Mouse (Mus musculus) c-Kit-positive CD71-positive TER-119-positive erythroid progenitor cells, embryonic 14.5 days (primary cell): ENCODE measurements around the gene Mrpl34.

Source experiments
- DNase-seq: peaks from one replicate; pipeline ENCODE4 v3.0.0-alpha.2; 2013; ENCODE audit warnings: low spot score

The Mrpl34 gene

GRCm38 (mm10) chr8:71496481-71496880 is 31.7 kb downstream of the Mrpl34 start:
- DNase-seq, result no peak

DNA sequence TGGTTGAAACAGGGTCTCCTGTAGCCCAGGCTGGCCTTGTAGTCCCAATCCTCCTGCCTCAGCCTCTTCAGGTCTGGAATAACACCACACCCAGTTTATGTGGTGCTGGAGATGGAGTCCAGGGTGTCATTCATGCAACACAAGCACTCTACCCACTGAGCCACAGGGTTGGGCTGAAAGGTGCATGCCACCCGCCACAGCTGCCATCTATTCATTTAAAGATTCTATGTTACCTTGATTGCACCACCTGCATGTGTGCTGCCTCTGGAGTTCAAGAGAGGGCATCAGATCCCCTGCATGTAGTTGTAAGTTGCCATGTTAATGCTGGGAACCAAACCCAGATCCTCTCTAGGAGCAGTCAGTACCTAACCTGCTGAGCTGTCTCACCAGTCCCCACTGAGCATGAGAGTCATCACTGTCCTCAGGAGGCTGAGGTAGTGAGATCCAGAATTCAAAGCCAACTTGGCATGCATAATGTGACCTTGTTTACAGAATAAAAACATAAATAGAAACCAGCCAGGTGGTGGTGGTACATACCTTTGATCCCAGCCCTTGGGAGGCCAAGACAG is 32.4 kb downstream of the Mrpl34 start:
- no peak for DNase-seq

DNA sequence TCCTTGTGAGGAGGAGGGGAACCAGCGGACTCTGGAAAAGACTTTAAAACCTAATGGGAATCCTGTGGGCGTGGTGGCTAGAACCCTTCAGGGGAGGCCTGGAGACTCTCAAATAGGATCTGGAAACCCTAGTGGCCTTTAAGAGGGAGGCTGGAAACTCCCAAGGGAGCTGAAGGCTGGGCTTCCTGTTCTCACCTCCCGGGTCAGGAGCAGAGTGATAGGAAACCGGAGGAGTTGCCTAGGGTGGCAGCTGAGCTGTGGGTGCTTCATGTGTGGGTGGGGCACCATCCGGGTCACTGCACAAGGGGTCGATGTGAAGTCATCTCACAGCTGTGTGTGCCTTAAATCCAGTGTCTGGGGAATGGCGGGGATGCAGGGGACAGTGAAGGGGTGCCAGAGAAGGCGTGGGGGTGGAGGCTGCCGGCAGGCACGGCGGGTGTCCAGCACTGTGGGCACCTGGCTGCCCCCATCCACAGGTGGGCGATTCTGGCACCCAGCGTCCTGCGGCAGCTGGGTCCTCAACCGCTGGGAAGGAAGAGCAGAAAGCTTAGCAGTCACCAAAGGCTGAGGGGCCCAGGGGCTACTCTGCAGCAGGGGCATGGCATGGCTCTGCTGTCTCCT is 33.2 kb downstream of the Mrpl34 start:
- no peak for DNase-seq

GRCm38 (mm10) chr8:71498816-71499690 is 34.3 kb downstream of the Mrpl34 start:
- no peak for DNase-seq

GRCm38 (mm10) chr8:71504349-71504748 is 39.6 kb downstream of the Mrpl34 start:
- DNase-seq, result no peak

DNA sequence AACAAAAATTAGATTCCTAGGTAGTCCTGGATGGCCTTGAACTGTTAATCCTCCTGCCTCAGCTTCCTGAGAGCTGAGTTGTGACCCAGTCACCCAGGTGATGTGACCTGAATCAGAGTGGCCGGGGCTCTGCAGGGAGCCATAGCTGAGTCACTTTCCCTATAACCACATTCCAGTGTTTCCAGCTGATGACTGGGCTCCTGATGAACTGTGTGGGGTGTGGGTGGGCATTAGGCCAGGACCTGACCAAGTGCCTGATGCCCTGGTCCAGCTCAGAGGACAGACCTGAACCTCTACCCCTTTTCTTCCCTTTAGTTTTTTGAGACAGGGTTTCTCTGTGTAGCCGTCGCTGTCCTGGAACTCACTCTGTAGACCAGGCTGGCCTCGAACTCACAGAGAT is 40.6 kb downstream of the Mrpl34 start:
- DNase-seq, result no peak

DNA sequence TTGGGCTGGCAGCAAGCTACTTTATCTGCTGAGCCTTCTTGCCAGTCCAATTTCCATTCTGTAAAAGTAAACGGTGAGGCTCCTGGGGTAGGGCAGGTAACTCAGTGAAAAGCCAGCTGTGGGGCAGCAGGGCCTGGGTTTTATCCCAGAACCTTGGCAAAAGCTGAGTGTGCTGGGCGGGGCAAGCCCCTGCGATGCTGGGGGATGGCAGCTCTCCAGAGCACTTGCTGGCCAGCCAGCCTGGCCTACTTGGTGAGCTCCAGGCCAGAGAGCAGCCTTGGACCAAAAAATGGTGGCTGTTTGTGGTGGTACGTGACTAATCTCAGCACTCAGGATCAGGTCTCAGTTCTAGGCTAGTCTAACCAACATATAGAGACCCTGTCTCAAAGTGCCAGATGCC is 41.2 kb downstream of the Mrpl34 start:
- DNase-seq, result no peak

DNA sequence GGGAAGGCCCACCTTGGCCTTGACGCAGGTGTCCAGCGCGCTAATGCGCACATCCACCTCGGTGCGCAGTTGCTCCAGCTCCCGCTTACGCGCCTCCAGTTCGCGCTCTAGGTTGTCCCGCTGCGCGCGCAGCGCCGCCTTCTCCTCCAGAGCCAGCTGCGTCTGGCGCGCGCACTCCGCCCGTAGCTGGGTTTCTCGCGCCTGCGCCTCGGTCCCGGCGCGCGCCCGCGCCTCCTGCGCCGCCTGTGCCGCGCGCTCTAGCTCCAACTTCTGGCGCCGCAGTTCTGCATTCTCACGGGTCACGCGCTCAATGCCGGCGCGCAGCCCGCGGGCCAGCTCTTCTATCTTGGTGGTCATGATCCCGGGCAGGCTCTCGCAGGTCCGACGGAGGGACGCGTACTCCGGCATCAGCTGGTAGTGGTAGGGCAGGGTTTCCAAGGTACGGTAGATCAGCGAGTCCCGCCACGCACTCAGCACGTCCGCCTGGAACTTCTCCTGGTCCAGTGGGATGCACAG is 42.9 kb downstream of the Mrpl34 start:
- peak; percentile 55 for DNase-seq

- no peak for DNase-seq
Measured at GRCm38 (mm10) chr8:71509316-71509715, 44.6 kb downstream of the Mrpl34 start.

GRCm38 (mm10) chr8:71511644-71512043 is 46.9 kb downstream of the Mrpl34 start, which contains the start of gene Plvap:
Gene Plvap, minus strand, starts transcription at chr8:71511752.
- DNase-seq, result peak; percentile 55

DNA sequence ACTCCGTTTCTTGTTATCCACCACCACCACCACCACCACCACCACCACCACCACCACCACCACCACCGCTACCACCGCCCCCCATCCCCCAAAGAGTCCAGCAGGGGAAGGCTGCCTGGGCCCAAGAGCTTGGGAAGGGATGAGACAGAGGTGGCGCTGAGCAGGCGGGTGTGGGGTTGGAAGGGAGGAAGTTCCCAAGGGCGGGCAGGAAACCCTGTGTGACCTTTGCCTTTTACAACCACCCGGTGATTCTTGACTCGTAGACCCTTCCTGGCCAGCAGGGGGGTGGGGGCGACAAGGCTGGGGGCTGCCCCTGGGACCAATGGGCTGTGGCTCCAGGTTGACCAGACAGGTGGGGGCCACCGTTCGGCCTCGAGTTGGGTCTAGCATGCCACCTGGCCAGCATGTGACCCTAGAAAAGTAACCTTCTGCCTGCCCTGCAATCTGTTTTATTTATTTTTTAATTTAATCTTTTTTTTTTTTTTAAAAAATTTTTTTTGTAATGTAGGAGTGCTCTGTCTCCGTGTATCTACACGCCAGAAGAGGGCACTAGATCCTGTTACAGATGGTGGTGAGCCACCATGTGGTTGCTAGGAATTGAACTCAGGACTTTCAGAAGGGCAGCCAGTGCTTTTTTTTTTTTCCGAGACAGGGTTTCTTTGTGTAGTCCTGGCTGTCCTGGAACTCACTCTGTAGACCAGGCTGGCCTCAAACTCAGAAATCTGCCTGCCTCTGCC is 48.4 kb downstream of the Mrpl34 start:
- DNase-seq, result no peak

- DNase-seq, result no peak
Measured at GRCm38 (mm10) chr8:71515043-71515442, 50.3 kb downstream of the Mrpl34 start.
